Mouse (Mus musculus) midbrain, embryonic 12.5 days (tissue): ENCODE results near the gene Atp2b4. TPM values are rescaled to one million over a fixed set of nuclear protein-coding genes. Genes with fewer than 3 reads are reported as not detected.

Experiments
- ATAC-seq: fragments of 200-750 bp; cut with Nextera tagmentation; 2 replicates; pipeline ENCODE4 v1.8.0; 2017; ENCODE audit warnings: low read depth, moderate TSS enrichment, moderate library complexity; ENCODE audit not compliant: low FRiP score
- H3K27ac ChIP-seq: fragments of 300-500 bp; sonication (generic); replicated peaks from 2 replicates; pipeline ENCODE4 v1.5.1; 2016; ENCODE audit warnings: mild to moderate bottlenecking
- H3K27me3 ChIP-seq: fragments of 300-500 bp; sonication (generic); 2 replicates; pipeline ENCODE4 v1.6.1; 2016; ENCODE audit warnings: mild to moderate bottlenecking
- H3K36me3 ChIP-seq: fragments of 300-500 bp; sonication (generic); 2 replicates; pipeline ENCODE4 v1.6.1; 2016
- H3K4me1 ChIP-seq: fragments of 300-500 bp; sonication (generic); 2 replicates; pipeline ENCODE4 v1.6.1; 2016
- H3K4me2 ChIP-seq: fragments of 300-500 bp; sonication (generic); replicated peaks from 2 replicates; pipeline ENCODE4 v1.6.1; 2016; ENCODE audit warnings: mild to moderate bottlenecking, moderate library complexity
- H3K4me3 ChIP-seq: fragments of 300-500 bp; sonication (generic); 2 replicates; pipeline ENCODE4 v1.5.1; 2016; ENCODE audit warnings: mild to moderate bottlenecking
- H3K9ac ChIP-seq: fragments of 300-500 bp; sonication (generic); replicated peaks from 2 replicates; pipeline ENCODE4 v1.6.1; 2016; ENCODE audit warnings: mild to moderate bottlenecking, moderate library complexity
- H3K9me3 ChIP-seq: fragments of 300-500 bp; sonication (generic); 2 replicates; pipeline ENCODE4 v1.6.1; 2016; ENCODE audit warnings: mild to moderate bottlenecking
- WGBS: fragments of 180-500 bp; shearing (Covaris S2); methylation state at CpG from one replicate; pipeline ENCODE4 v1.1.7; 2016; 5-methylcytosine and 5-hydroxymethylcytosine counted together
- polyA plus RNA-seq: library from polyadenylated mRNA; unstranded; fragments of >200 nt; fragmentation: Nextera tagmentation; extraction: Ambion mirVana; gene quantifications from 2 replicates; pipeline ENCODE4 v1.2.1, GENCODE M21; 2016

The Atp2b4 gene
- polyA plus RNA-seq, 1 experiment from 2014 or later, result 8.3 TPM

GRCm38 (mm10) chr1:133797327-133797978 lies 3.4 kb downstream of the Atp2b4 start:
- no peak overlapping the region for H3K27ac ChIP-seq
- no peak overlapping the region for H3K4me3 ChIP-seq
- no peaks in the 10 kb centered on the region for H3K9me3 ChIP-seq
- no peak overlapping the region for H3K9ac ChIP-seq
- no peak for ATAC-seq
- WGBS, result 38% methylated on average over 1 of the region's 1 CpGs
- peaks cover 27% of the 10 kb centered on the region for H3K27me3 ChIP-seq
- H3K4me2 ChIP-seq, result no peak overlapping the region
- H3K36me3 ChIP-seq, result no peaks in the 10 kb centered on the region
- peaks cover 35% of the 10 kb centered on the region for H3K4me1 ChIP-seq

- WGBS, result 35% methylated on average over 1 of the region's 1 CpGs
- Histone ChIP-seq H3K4me3 (no peak overlapping the region), H3K4me2 (no peak overlapping the region), H3K4me1 (peaks cover 10% of the 10 kb centered on the region), H3K36me3 (no peaks in the 10 kb centered on the region), H3K9ac (no peak overlapping the region), H3K27me3 (peaks cover under 1% of the 10 kb centered on the region), H3K9me3 (no peaks in the 10 kb centered on the region), H3K27ac (no peak overlapping the region)
- ATAC-seq, result no peak
These were observed 7.2 kb downstream of the Atp2b4 start for GRCm38 (mm10) chr1:133793646-133794045.

- H3K4me3 ChIP-seq, result no peak overlapping the region
- WGBS, result 84% methylated on average over 4 of the region's 4 CpGs
- ATAC-seq, result no peak
These were observed 10.8 kb downstream of the Atp2b4 start for GRCm38 (mm10) chr1:133790011-133790410.

GRCm38 (mm10) chr1:133788864-133789263 lies 12.0 kb downstream of the Atp2b4 start:
- Histone ChIP-seq H3K4me2 (no peak overlapping the region), H3K4me3 (no peak overlapping the region), H3K36me3 (no peaks in the 10 kb centered on the region), H3K27me3 (no peaks in the 10 kb centered on the region), H3K9me3 (no peaks in the 10 kb centered on the region), H3K9ac (0 out of 2 replicates have a peak overlapping the region, but pooled peaks have one; percentile 24), H3K4me1 (0 out of 2 replicates have a peak, but pooled peaks cover 3% of the 10 kb centered on the region), H3K27ac (0 out of 2 replicates have a peak overlapping the region, but pooled peaks have one; percentile 5)
- WGBS, result 85% methylated on average over 5 of the region's 5 CpGs
- no peak for ATAC-seq

More at GRCm38 (mm10) chr1:133790011-133790410, 10.8 kb downstream of the Atp2b4 start:
- Histone ChIP-seq H3K9ac (no peak overlapping the region), H3K36me3 (no peaks in the 10 kb centered on the region), H3K4me2 (no peak overlapping the region), H3K27ac (no peak overlapping the region), H3K27me3 (no peaks in the 10 kb centered on the region), H3K4me1 (0 out of 2 replicates have a peak, but pooled peaks cover 3% of the 10 kb centered on the region), H3K9me3 (no peaks in the 10 kb centered on the region)

GRCm38 (mm10) chr1:133787500-133788210 lies 13.2 kb downstream of the Atp2b4 start:
- H3K27me3 ChIP-seq, result no peaks in the 10 kb centered on the region
- no peak overlapping the region for H3K4me2 ChIP-seq
- 0 out of 2 replicates have a peak, but pooled peaks cover 3% of the 10 kb centered on the region for H3K4me1 ChIP-seq
- H3K36me3 ChIP-seq, result no peaks in the 10 kb centered on the region
- no peak for ATAC-seq
- WGBS, result 73% methylated on average over 10 of the region's 10 CpGs
- H3K27ac ChIP-seq, result 0 out of 2 replicates have a peak overlapping the region, but pooled peaks have one; percentile 25
- H3K9me3 ChIP-seq, result no peaks in the 10 kb centered on the region
- H3K4me3 ChIP-seq, result no peak overlapping the region
- 0 out of 2 replicates have a peak overlapping the region, but pooled peaks have one; percentile 4 for H3K9ac ChIP-seq

GRCm38 (mm10) chr1:133784621-133785020 lies 16.2 kb downstream of the Atp2b4 start:
- Histone ChIP-seq H3K4me2 (no peak overlapping the region), H3K27ac (no peak overlapping the region), H3K36me3 (no peaks in the 10 kb centered on the region), H3K9ac (no peak overlapping the region), H3K27me3 (no peaks in the 10 kb centered on the region), H3K4me3 (no peak overlapping the region), H3K4me1 (0 out of 2 replicates have a peak, but pooled peaks cover 3% of the 10 kb centered on the region), H3K9me3 (no peaks in the 10 kb centered on the region)
- 89% methylated on average over 3 of the region's 3 CpGs for WGBS
- no peak for ATAC-seq

GRCm38 (mm10) chr1:133781531-133781930 lies 19.3 kb downstream of the Atp2b4 start:
- ATAC-seq, result no peak
- H3K27ac ChIP-seq, result no peak overlapping the region
- H3K9me3 ChIP-seq, result no peaks in the 10 kb centered on the region
- H3K4me1 ChIP-seq, result 0 out of 2 replicates have a peak, but pooled peaks cover 4% of the 10 kb centered on the region
- H3K4me2 ChIP-seq, result no peak overlapping the region
- no peaks in the 10 kb centered on the region for H3K36me3 ChIP-seq
- 49% methylated on average over 3 of the region's 3 CpGs for WGBS
- no peak overlapping the region for H3K9ac ChIP-seq
- no peaks in the 10 kb centered on the region for H3K27me3 ChIP-seq
- no peak overlapping the region for H3K4me3 ChIP-seq

GRCm38 (mm10) chr1:133779043-133779442 lies 21.8 kb downstream of the Atp2b4 start:
- no peak overlapping the region for H3K9ac ChIP-seq
- no peaks in the 10 kb centered on the region for H3K9me3 ChIP-seq
- no peak for ATAC-seq
- 90% methylated on average over 1 of the region's 1 CpGs for WGBS
- H3K36me3 ChIP-seq, result no peaks in the 10 kb centered on the region
- H3K27ac ChIP-seq, result no peak overlapping the region
- H3K4me1 ChIP-seq, result 0 out of 2 replicates have a peak, but pooled peaks cover 4% of the 10 kb centered on the region
- H3K4me2 ChIP-seq, result no peak overlapping the region
- H3K27me3 ChIP-seq, result no peaks in the 10 kb centered on the region
- H3K4me3 ChIP-seq, result no peak overlapping the region

GRCm38 (mm10) chr1:133777651-133778231 lies 23.1 kb downstream of the Atp2b4 start:
- ATAC-seq, result no peak
- Histone ChIP-seq H3K27ac (no peak overlapping the region), H3K9me3 (no peaks in the 10 kb centered on the region), H3K27me3 (no peaks in the 10 kb centered on the region), H3K4me3 (no peak overlapping the region), H3K4me2 (no peak overlapping the region), H3K9ac (no peak overlapping the region), H3K36me3 (no peaks in the 10 kb centered on the region), H3K4me1 (0 out of 2 replicates have a peak, but pooled peaks cover 4% of the 10 kb centered on the region)
- 81% methylated on average over 15 of the region's 15 CpGs for WGBS

GRCm38 (mm10) chr1:133772553-133772952 lies 28.3 kb downstream of the Atp2b4 start:
- H3K4me3 ChIP-seq, result no peak overlapping the region
- no peak overlapping the region for H3K9ac ChIP-seq
- H3K9me3 ChIP-seq, result no peaks in the 10 kb centered on the region
- no peaks in the 10 kb centered on the region for H3K27me3 ChIP-seq
- ATAC-seq, result no peak
- peaks cover 8% of the 10 kb centered on the region; the same call in 1 of the 2 replicates for H3K4me1 ChIP-seq
- H3K27ac ChIP-seq, result no peak overlapping the region
- no peaks in the 10 kb centered on the region for H3K36me3 ChIP-seq
- no peak overlapping the region for H3K4me2 ChIP-seq
- 54% methylated on average over 9 of the region's 9 CpGs for WGBS

GRCm38 (mm10) chr1:133771831-133772399 lies 28.9 kb downstream of the Atp2b4 start:
- ATAC-seq, result no peak
- 80% methylated on average over 10 of the region's 10 CpGs for WGBS
- Histone ChIP-seq H3K27me3 (no peaks in the 10 kb centered on the region), H3K4me1 (peaks cover 14% of the 10 kb centered on the region; the same call in 1 of the 2 replicates), H3K27ac (no peak overlapping the region), H3K4me2 (no peak overlapping the region), H3K9me3 (no peaks in the 10 kb centered on the region), H3K4me3 (no peak overlapping the region), H3K9ac (no peak overlapping the region), H3K36me3 (no peaks in the 10 kb centered on the region)
